Mouse (Mus musculus) heart, postnatal 10 days (tissue): ENCODE measurements at regions not wholly inside any gene's neighbourhood (a gene's known extent, or its start where the extent isn't known, plus 50 kb on each side); places are given as distances from the start of the nearest gene placed in this dataset.

Experiments
- DNase-seq, 2 experiments: peaks; one replicate each; pipeline ENCODE4 v3.0.0; 2021
- intact Hi-C: fragments of 180-260 bp; cut with DNase I; formaldehyde crosslinking; loops from one replicate; pipeline ENCODE4 v1.15.1; 2025

- intact Hi-C loops, result no loop called here
- no peak for DNase-seq
Observed at GRCm38 (mm10) chr11:114552176-114552575, 116.1 kb upstream of the Rpl38 start.

DNA sequence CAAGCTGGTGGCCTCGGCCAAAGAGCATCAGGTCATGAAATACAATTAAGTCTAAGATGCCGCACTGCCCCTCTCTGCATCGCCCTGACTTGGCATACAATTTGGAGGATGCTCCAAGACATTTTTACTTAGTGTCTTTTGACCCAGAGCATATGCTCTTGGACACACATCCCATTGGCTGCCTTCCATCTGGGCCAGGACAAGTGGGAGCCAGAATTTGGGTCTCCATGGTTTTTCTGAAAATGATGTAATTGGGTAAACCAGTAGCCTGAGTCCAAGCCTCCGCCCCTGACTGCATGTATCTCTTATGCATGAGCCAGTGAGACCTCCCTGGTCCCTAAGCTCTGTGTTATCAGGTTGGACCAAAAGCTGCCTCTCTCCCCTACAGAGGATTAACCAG is 117.1 kb upstream of the Rpl38 start:
- DNase-seq, result peak in 1 of 2 experiments; percentile 18
- intact Hi-C loops, result no loop called here

- intact Hi-C loops, result no loop called here
Observed at GRCm38 (mm10) chr11:114548658-114549057, 119.7 kb upstream of the Rpl38 start.

GRCm38 (mm10) chr11:114544212-114544611 is 124.1 kb upstream of the Rpl38 start:
- intact Hi-C loops, result no loop called here
- DNase-seq, result no peak

More at GRCm38 (mm10) chr11:114548658-114549057, 119.7 kb upstream of the Rpl38 start:
- DNase-seq, result no peak

DNA sequence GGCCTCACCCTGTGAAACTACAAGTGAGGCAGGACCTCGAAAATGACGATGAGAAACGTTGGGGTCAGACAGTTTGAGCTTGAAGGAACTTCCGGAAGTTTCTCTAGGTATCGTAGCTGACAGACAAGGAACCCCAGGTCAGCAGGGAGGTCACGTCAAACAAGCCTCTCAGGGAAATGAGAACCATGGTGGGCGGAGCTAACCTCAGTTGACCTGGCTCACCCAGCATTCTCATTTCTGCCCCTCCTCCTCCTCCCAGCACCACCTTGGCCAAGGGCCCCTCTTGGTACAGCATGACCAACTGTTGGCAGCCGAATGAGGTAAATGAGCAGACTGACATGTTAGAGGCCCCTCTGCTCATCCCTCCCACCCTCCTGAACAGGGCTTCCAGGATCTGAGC is 126.2 kb upstream of the Rpl38 start:
- intact Hi-C loops, result no loop called here
- no peak for DNase-seq

GRCm38 (mm10) chr11:114540503-114540902 is 127.8 kb upstream of the Rpl38 start:
- DNase-seq, result no peak
- intact Hi-C loops, result no loop called here

- no peak for DNase-seq
- intact Hi-C loops, result no loop called here
Observed at GRCm38 (mm10) chr11:114536616-114537493, 131.5 kb upstream of the Rpl38 start.

DNA sequence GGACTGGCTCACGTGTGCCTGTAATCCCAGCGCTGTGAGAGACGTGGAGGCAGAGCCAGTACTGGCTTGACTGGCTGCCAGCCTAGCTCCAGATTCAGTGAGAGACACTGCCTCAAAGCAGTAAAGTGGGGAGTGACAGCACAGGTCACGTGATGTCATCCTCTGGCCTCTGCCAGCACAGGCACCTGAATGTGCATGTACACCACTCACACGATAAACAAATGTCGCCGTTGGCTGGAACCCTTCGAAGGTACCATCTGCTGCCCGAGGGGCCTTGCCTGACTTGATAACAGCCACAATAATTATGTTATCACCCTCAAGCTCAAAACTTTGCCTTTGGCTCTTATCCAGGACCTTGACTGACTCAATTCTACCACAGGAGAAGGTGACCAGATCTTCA is 132.4 kb upstream of the Rpl38 start:
- intact Hi-C loops, result no loop called here
- no peak for DNase-seq

GRCm38 (mm10) chr11:114534436-114534835 is 133.9 kb upstream of the Rpl38 start:
- DNase-seq, result no peak
- intact Hi-C loops, result no loop called here

GRCm38 (mm10) chr11:114531241-114531765 is 137.0 kb upstream of the Rpl38 start:
- intact Hi-C loops, result no loop called here
- no peak for DNase-seq

DNA sequence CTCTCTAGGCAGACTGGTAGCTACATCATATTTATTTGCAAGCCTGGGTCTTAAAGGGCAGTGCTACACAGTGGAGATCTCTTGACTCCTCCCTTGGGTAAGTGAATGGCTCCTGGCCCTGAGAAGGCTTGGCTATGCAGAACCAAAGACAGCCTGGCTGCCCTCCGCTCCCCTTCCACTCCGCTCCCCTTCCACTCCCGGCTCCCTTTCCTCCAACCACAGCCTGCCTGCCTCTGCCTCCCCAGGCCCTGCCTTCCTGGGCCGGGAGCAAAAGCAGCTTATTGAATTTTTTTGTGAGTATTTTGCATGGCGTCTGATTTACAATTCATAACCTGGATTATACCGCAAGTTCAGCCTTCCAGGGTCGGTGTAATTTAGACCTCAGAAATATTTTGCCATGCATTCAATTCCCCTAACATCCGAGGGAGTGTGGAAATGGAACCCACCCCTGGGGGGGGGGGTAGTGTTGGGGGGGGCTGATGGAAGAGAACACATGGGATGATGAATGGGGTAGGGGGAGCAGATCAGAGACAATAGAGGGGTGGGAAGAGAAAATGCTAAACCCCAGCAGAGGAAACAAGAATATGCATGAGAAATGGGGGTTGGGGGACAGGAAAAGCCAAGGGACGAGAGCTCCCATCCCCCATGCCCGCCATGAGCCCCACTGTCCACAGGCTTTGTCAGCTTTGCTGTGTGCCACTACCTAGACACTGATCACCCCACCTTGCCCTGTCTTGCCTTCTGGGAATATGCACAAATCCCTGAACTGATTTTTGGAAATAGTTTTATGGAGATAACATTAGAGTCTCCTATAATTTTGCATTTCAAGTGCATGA is 139.2 kb upstream of the Rpl38 start:
- DNase-seq, result no peak
- intact Hi-C loops, result no loop called here

GRCm38 (mm10) chr11:114523444-114524238 is 144.7 kb upstream of the Rpl38 start:
- intact Hi-C loops, result loop anchor here (1.0 kb wide), 1 partner anchor 113 kb away; no protein-coding TSS in a partner anchor
- peak; percentile 71 to 86 for DNase-seq

DNA sequence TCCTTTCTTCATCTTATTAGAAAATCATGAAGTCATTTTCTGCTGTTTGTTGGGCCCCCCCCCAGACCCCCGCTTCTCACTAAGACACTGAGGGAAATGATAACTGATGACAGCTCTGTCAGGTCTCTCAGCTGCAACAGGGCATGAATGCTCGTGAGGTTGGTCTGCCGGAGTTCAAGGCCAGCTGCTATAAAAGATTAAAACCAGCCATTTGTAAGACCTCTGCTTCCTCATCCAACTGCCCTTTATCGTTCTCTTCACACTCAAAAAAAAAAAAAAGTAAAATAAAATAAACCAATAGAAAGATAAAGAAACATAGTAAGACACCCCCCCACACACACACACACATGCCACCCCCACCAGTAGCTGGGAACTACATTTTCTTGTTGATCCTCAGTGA is 153.0 kb upstream of the Rpl38 start:
- intact Hi-C loops, result no loop called here
- DNase-seq, result no peak

GRCm38 (mm10) chr11:114514126-114514525 is 154.2 kb upstream of the Rpl38 start:
- intact Hi-C loops, result no loop called here
- DNase-seq, result no peak

- intact Hi-C loops, result no loop called here
- DNase-seq, result no peak
Observed at GRCm38 (mm10) chr11:114513446-114513845, 154.9 kb upstream of the Rpl38 start.

- intact Hi-C loops, result no loop called here
- DNase-seq, result no peak
Observed at GRCm38 (mm10) chr11:114511994-114512393, 156.3 kb upstream of the Rpl38 start.

DNA sequence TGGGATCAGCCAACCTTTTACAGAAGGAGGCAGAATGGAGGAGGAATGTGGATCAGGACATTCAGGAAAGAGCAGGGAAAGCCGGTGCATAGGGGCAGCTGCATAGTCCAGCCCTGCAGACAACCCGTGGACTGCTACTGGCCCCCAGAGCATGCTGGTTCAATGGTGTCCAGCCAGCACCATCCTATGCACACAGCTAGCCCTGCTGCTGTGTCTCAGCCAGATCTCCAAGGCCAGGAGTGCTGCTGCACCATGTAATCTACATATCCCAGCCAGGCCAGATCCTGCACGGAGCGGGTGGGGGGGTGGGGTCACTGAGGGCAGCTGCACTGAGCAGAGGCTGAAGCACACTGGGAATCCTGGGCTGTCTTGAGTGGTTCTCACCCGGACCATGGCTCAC is 165.8 kb upstream of the Rpl38 start:
- DNase-seq, result no peak
- intact Hi-C loops, result no loop called here

DNA sequence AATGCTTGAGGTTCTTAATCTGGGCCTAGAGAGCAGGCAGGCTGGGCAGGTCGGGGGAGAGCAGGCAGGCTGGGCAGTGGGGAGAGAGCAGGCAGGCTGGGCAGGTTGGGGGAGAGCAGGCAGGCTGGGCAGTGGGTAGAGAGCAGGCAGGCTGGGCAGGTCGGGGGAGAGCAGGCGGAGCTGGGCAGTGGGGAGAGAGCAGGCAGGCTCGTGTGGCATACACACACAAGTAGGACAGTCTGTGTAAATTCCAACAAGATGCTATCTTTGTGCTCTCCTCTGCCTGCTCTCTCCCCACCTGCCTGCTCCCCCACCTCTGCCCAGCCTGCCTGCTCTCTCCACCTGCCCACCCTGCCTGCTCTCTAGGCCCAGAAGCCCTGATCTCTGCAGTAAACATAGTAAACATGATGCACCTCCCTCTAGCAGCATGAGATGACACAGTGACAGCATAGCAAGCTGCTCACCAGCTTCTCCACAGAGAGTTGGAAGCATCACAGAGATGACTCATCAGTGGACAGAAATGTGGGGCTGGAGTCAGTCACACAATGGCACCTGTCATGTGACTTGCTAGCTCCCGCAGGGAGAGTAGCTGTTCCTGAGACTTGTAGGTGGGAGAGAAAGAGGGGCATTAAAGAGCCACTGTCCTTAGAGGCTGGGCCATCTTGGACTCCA is 166.3 kb upstream of the Rpl38 start:
- intact Hi-C loops, result no loop called here
- peak in 1 of 2 experiments; percentile 4 for DNase-seq

DNA sequence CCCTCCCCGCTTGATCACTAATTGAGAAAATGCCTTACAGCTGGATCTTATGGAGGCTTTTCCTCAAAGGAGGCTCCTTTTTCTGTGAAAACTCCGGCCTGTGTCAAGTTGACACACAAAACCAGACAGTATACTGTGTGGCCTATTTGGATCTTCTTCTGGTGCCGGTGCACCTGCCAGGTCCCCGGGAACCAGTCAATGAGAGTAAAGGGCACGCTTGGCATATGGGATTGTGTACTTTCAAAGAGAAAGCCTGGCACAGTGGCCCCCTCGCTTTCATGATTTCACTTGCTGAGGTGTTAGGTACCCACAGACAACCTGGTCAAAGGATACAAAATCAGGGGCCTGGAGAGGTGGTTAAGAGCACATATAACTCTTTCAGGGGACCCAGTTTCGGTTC is 167.9 kb upstream of the Rpl38 start:
- DNase-seq, result no peak
- intact Hi-C loops, result no loop called here

DNA sequence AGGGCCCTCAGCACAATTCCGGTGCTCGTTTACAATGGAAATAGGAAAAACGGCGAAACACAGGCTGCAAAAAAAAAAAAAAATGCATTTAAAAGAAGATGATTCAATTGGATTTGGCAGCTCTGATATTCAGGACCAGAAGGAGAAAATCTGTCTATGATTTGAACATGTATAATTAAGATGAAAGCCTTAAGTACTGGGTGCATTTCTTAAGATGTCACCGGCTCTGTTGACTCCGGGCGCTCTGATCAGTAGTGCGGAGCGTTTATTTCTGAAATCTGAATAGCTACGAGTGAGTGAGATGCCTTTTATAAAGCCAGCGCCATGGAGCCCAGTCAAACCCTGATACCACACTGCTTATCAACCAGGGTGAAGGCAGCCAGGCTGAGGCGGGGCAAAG is 168.7 kb upstream of the Rpl38 start:
- DNase-seq, result no peak
- intact Hi-C loops, result no loop called here
